ENCODE assay signal across 8 mouse cellular contexts in genomic region chr6:128437731-128438316, GRCm38 (mm10). TPM values are rescaled to one million over a fixed set of nuclear protein-coding genes. Genes with fewer than 3 reads are reported as not detected.
DNase-seq lines count a peak whose midpoint lies in the region; ATAC-seq and TF ChIP-seq lines count a peak whose summit lies in the region.

No protein-coding gene starts in this region.

- DNase-seq in 3134 (ENCODE audit: extremely low read depth, insufficient read length, low spot score): peak; percentile 75
- peak; percentile 80 to 93 for DNase-seq in adrenal gland, adult (ENCODE audit: inconsistent age in 2 of 2, low spot score in 1 of 2)
- peak; percentile 78 for DNase-seq in embryo, embryonic 10.5 days (ENCODE audit: low spot score)
- DNase-seq in heart, adult 18-20 months: peak; percentile 76
- DNase-seq in kidney, adult 2 months: peak; percentile 93
- peak; percentile 85 for DNase-seq in liver, postnatal 0 days
- DNase-seq in stomach, postnatal 0 days (ENCODE audit: low spot score): peak; percentile 87

- peak overlapping the region; percentile 77 for H3K9ac ChIP-seq in liver, postnatal 0 days (replicated peaks)
- peak overlapping the region; percentile 98 for H3K9ac ChIP-seq in neural tube, embryonic 13.5 days
- peak overlapping the region; percentile 91 for H3K9ac ChIP-seq in stomach, postnatal 0 days (ENCODE audit: low read length)

- H3K27ac ChIP-seq in kidney, adult 2 months (ENCODE audit: insufficient read depth, low read depth, low read length): peak overlapping the region; percentile 91
- peak overlapping the region; percentile 79 for H3K27ac ChIP-seq in liver, postnatal 0 days (ENCODE audit: low read depth)
- H3K27ac ChIP-seq in neural tube, embryonic 13.5 days (replicated peaks): peak overlapping the region; percentile 94
- H3K27ac ChIP-seq in stomach, postnatal 0 days (replicated peaks): peak overlapping the region; percentile 97

- H3K36me3 ChIP-seq in kidney, adult 2 months (ENCODE audit: control insufficient read depth, insufficient read depth, low read length): peaks cover 5% of the 10 kb centered on the region; the same call in 1 of the 2 replicates
- H3K36me3 ChIP-seq in liver, postnatal 0 days (replicated peaks; ENCODE audit: insufficient read depth, low read length): peaks cover 29% of the 10 kb centered on the region
- H3K36me3 ChIP-seq in neural tube, embryonic 13.5 days: peaks cover 37% of the 10 kb centered on the region
- peaks cover 23% of the 10 kb centered on the region for H3K36me3 ChIP-seq in stomach, postnatal 0 days (ENCODE audit: control insufficient read depth, insufficient read depth, low read length)

- peak overlapping the region; percentile 91 for H3K4me2 ChIP-seq in liver, postnatal 0 days (ENCODE audit: low read depth, low read length)
- H3K4me2 ChIP-seq in neural tube, embryonic 13.5 days: peak overlapping the region; percentile 68
- H3K4me2 ChIP-seq in stomach, postnatal 0 days (replicated peaks; ENCODE audit: low read depth): peak overlapping the region; percentile 71

- no peaks in the 10 kb centered on the region for H3K27me3 ChIP-seq in kidney, adult 2 months (replicated peaks; ENCODE audit: control insufficient read depth, insufficient read depth, low read length)
- no peaks in the 10 kb centered on the region for H3K27me3 ChIP-seq in liver, postnatal 0 days (ENCODE audit: insufficient read depth, low read length)
- H3K27me3 ChIP-seq in neural tube, embryonic 13.5 days: no peaks in the 10 kb centered on the region; the same call in 1 of the 2 replicates
- no peaks in the 10 kb centered on the region for H3K27me3 ChIP-seq in stomach, postnatal 0 days (ENCODE audit: control insufficient read depth, insufficient read depth, low read length)

- TF ChIP-seq CTCF in kidney, adult 2 months (conservative IDR thresholded peaks at IDR 0.05; ENCODE audit: insufficient read depth, insufficient read length, low read depth, low read length): no peak
- no peak for TF ChIP-seq CTCF in liver, postnatal 0 days (IDR thresholded peaks at IDR 0.05; ENCODE audit: low read depth)
- TF ChIP-seq CTCF in stomach, postnatal 0 days (IDR thresholded peaks at IDR 0.05; ENCODE audit: low read depth): no peak

- no peak for TF ChIP-seq POLR2A in kidney, adult 2 months (IDR thresholded peaks at IDR 0.05; ENCODE audit: low read depth, low read length)

- no peak for TF ChIP-seq EP300 in liver, postnatal 0 days (IDR thresholded peaks at IDR 0.05; ENCODE audit: low read depth)
- TF ChIP-seq EP300 in stomach, postnatal 0 days (optimal IDR thresholded peaks at IDR 0.05): no peak

- peak overlapping the region; percentile 94 for H3K4me3 ChIP-seq in kidney, adult 2 months (ENCODE audit: insufficient read depth, low read depth, low read length)
- peak overlapping the region; percentile 83 for H3K4me3 ChIP-seq in liver, postnatal 0 days (ENCODE audit: low read depth, low read length)
- H3K4me3 ChIP-seq in neural tube, embryonic 13.5 days: peak overlapping the region; percentile 99
- H3K4me3 ChIP-seq in stomach, postnatal 0 days (ENCODE audit: low read depth, low read length): peak overlapping the region; percentile 90

- H3K4me1 ChIP-seq in kidney, adult 2 months (ENCODE audit: control insufficient read depth, insufficient read depth, low read length): peaks cover 6% of the 10 kb centered on the region
- H3K4me1 ChIP-seq in liver, postnatal 0 days (ENCODE audit: insufficient read depth): peaks cover 23% of the 10 kb centered on the region
- H3K4me1 ChIP-seq in neural tube, embryonic 13.5 days (replicated peaks): peaks cover 31% of the 10 kb centered on the region
- H3K4me1 ChIP-seq in stomach, postnatal 0 days (replicated peaks; ENCODE audit: control insufficient read depth, insufficient read depth): 0 out of 2 replicates have a peak, but pooled peaks cover 3% of the 10 kb centered on the region

- 1% methylated on average over 52 of the region's 52 CpGs for WGBS in kidney, adult 2 months
- under 1% methylated on average over 50 of the region's 52 CpGs for WGBS in liver, postnatal 0 days (ENCODE audit: insufficient replicate concordance)
- under 1% methylated on average over 52 of the region's 52 CpGs for WGBS in neural tube, embryonic 13.5 days
- WGBS in stomach, postnatal 0 days: under 1% methylated on average over 52 of the region's 52 CpGs

- H3K9me3 ChIP-seq in liver, postnatal 0 days (ENCODE audit: low read length): no peaks in the 10 kb centered on the region
- H3K9me3 ChIP-seq in neural tube, embryonic 13.5 days: no peaks in the 10 kb centered on the region
- no peaks in the 10 kb centered on the region for H3K9me3 ChIP-seq in stomach, postnatal 0 days (ENCODE audit: control insufficient read depth, low read length)

- ATAC-seq in liver, postnatal 0 days: peak; percentile 77
- peak; percentile 79 for ATAC-seq in neural tube, embryonic 13.5 days (ENCODE audit: low read depth)
- peak; percentile 85 for ATAC-seq in stomach, postnatal 0 days (ENCODE audit: low FRiP score, low TSS enrichment)

RNA-seq across cellular contexts. Expression of gene Fkbp4, which starts 0.7 kb away (rescaled TPM):
- 100 to 1,000 TPM; 352 to 419 TPM for total RNA-seq in heart, adult 18-20 months (2021)
- polyA plus RNA-seq in kidney, adult 2 months (2012; rRNA removed): 163 and 166 TPM in 2 replicates
- 79.9 and 80.2 TPM in 2 replicates for polyA plus RNA-seq in liver, postnatal 0 days (2015; fragmentation: Nextera tagmentation; extraction: Ambion mirVana)
- polyA plus RNA-seq in neural tube, embryonic 13.5 days (2015; fragmentation: Nextera tagmentation; extraction: Ambion mirVana): 339 and 363 TPM in 2 replicates
- 180 TPM in 2 replicates for polyA plus RNA-seq in stomach, postnatal 0 days (2015; fragmentation: Nextera tagmentation; extraction: Ambion mirVana)

RNA-seq across cellular contexts. Expression of gene Itfg2, which starts 13.1 kb away (rescaled TPM):
- 10 to 100 TPM; 17.0 to 22.0 TPM for total RNA-seq in heart, adult 18-20 months (2021)
- 19.0 and 23.5 TPM in 2 replicates for polyA plus RNA-seq in kidney, adult 2 months (2012; rRNA removed)
- polyA plus RNA-seq in liver, postnatal 0 days (2015; fragmentation: Nextera tagmentation; extraction: Ambion mirVana): 5.6 and 7.7 TPM in 2 replicates
- 41.4 and 45.7 TPM in 2 replicates for polyA plus RNA-seq in neural tube, embryonic 13.5 days (2015; fragmentation: Nextera tagmentation; extraction: Ambion mirVana)
- polyA plus RNA-seq in stomach, postnatal 0 days (2015; fragmentation: Nextera tagmentation; extraction: Ambion mirVana): 13.6 and 14.8 TPM in 2 replicates

RNA-seq across cellular contexts. Expression of gene Nrip2, which starts 38.7 kb away (rescaled TPM):
- 1 to 10 TPM; 1.3 TPM for total RNA-seq in heart, adult 18-20 months (2021)
- polyA plus RNA-seq in kidney, adult 2 months (2012; rRNA removed): 4.9 and 6.5 TPM in 2 replicates
- 0.42 and 0.45 TPM in 2 replicates for polyA plus RNA-seq in liver, postnatal 0 days (2015; fragmentation: Nextera tagmentation; extraction: Ambion mirVana)
- 7.1 and 8.6 TPM in 2 replicates for polyA plus RNA-seq in neural tube, embryonic 13.5 days (2015; fragmentation: Nextera tagmentation; extraction: Ambion mirVana)
- 2.2 and 3.4 TPM in 2 replicates for polyA plus RNA-seq in stomach, postnatal 0 days (2015; fragmentation: Nextera tagmentation; extraction: Ambion mirVana)

Comparison
In these comparisons a context has a peak if more than half of its experiments do, and no peak if none do; other contexts are left out.
1. Peak in every context shown above with its lines: DNase-seq, ATAC-seq, H3K4me3 ChIP-seq and H3K27ac ChIP-seq.